Mouse (Mus musculus) liver, adult 2 months (tissue): Measurements from ENCODE around the gene Otof. TPM values are rescaled to one million over a fixed set of nuclear protein-coding genes. Genes with fewer than 3 reads are reported as not detected.

ENCODE experiments used
- DNase-seq: peaks from one replicate; pipeline ENCODE4 v3.0.0-alpha.2; 2011; ENCODE audit warnings: low read depth, low spot score; ENCODE audit errors: extremely low read depth
- H3K27ac ChIP-seq: fragments of 200-500 bp; replicated peaks from 2 replicates; pipeline ENCODE4 v1.5.1; 2012; ENCODE audit warnings: low read depth, mild to moderate bottlenecking, control low read depth, inconsistent platforms, low read length; ENCODE audit not compliant: insufficient read depth
- H3K27me3 ChIP-seq: fragments of 200-500 bp; 2 replicates; pipeline ENCODE4 v1.6.1; 2012; ENCODE audit warnings: mild to moderate bottlenecking, moderate library complexity, low read length, inconsistent platforms; ENCODE audit not compliant: control insufficient read depth, insufficient read depth
- H3K36me3 ChIP-seq: fragments of 200-500 bp; 2 replicates; pipeline ENCODE4 v1.6.1; 2012; ENCODE audit warnings: low read length, inconsistent platforms; ENCODE audit not compliant: control insufficient read depth, insufficient read depth
- H3K4me1 ChIP-seq: fragments of 200-500 bp; 2 replicates; pipeline ENCODE4 v1.6.1; 2011; ENCODE audit warnings: low read length; ENCODE audit not compliant: control insufficient read depth, insufficient read depth
- H3K4me3 ChIP-seq: fragments of 200-500 bp; 2 replicates; pipeline ENCODE4 v1.5.1; 2011; ENCODE audit warnings: low read depth, mild to moderate bottlenecking, control low read depth, low read length, moderate library complexity; ENCODE audit not compliant: insufficient read depth
- H3K79me2 ChIP-seq: fragments of 200-500 bp; 2 replicates; pipeline ENCODE4 v1.6.1; 2012; ENCODE audit warnings: inconsistent platforms, mild to moderate bottlenecking, low read length, moderate library complexity; ENCODE audit not compliant: control insufficient read depth, insufficient read depth
- H3K9ac ChIP-seq: fragments of 200-500 bp; 2 replicates; pipeline ENCODE4 v1.6.1; 2012; ENCODE audit warnings: low read depth, mild to moderate bottlenecking, control low read depth, inconsistent platforms, low read length
- CTCF ChIP-seq: fragments of 200-500 bp; IDR thresholded peaks from 2 replicates; pipeline ENCODE4 v1.5.1; 2011; ENCODE audit warnings: low read depth, low read length, control low read depth
- POLR2A ChIP-seq: fragments of 200-500 bp; IDR thresholded peaks from 2 replicates; pipeline ENCODE4 v1.6.1; 2011; ENCODE audit warnings: low read length, control low read depth; ENCODE audit not compliant: insufficient read depth; ENCODE audit errors: extremely low read depth
- WGBS: fragments of 180-500 bp; shearing (Covaris S2); methylation state at CpG from one replicate; pipeline ENCODE4 v1.1.7; 2018; 5-methylcytosine and 5-hydroxymethylcytosine counted together
- polyA plus RNA-seq: library from polyadenylated mRNA; depleted of rRNA; stranded (reverse); fragments of >200 nt; gene quantifications from 2 replicates; pipeline ENCODE4 v1.2.3, GENCODE M21; 2012
- total RNA-seq: library from RNA; depleted of rRNA; stranded (reverse); fragments of >200 nt; gene quantifications from 2 replicates; pipeline ENCODE4 v1.2.3, GENCODE M21; 2014

Gene Otof
- total and polyA plus RNA-seq, 2 experiments, result 0.01 TPM; not detected in 1

GRCm38 (mm10) chr5:30476534-30476933 lies 14.8 kb upstream of the Otof start:
- no peaks in the 10 kb centered on the region for H3K79me2 ChIP-seq
- no peaks in the 10 kb centered on the region for H3K27me3 ChIP-seq
- H3K9ac ChIP-seq, result no peak overlapping the region
- peak; percentile 19 for DNase-seq
- H3K36me3 ChIP-seq, result no peaks in the 10 kb centered on the region
- 39% methylated on average over 10 of the region's 10 CpGs for WGBS
- no peak overlapping the region for H3K4me3 ChIP-seq
- H3K27ac ChIP-seq, result no peak overlapping the region
- TF ChIP-seq CTCF, result peak; percentile 80
- no peak for TF ChIP-seq POLR2A
- no peaks in the 10 kb centered on the region for H3K4me1 ChIP-seq

GRCm38 (mm10) chr5:30472148-30472547 lies 10.4 kb upstream of the Otof start:
- no peak for TF ChIP-seq POLR2A
- TF ChIP-seq CTCF, result no peak
- H3K36me3 ChIP-seq, result no peaks in the 10 kb centered on the region
- no peaks in the 10 kb centered on the region for H3K27me3 ChIP-seq
- no peaks in the 10 kb centered on the region for H3K79me2 ChIP-seq
- DNase-seq, result no peak
- H3K4me1 ChIP-seq, result no peaks in the 10 kb centered on the region
- no peak overlapping the region for H3K4me3 ChIP-seq
- WGBS, result 33% methylated on average over 5 of the region's 5 CpGs
- no peak overlapping the region for H3K9ac ChIP-seq
- H3K27ac ChIP-seq, result no peak overlapping the region

- TF ChIP-seq CTCF, result no peak
- no peak for TF ChIP-seq POLR2A
- Histone ChIP-seq H3K27ac (no peak overlapping the region), H3K27me3 (peaks cover 5% of the 10 kb centered on the region; the same call in 1 of the 2 replicates), H3K9ac (no peak overlapping the region), H3K4me3 (no peak overlapping the region), H3K36me3 (no peaks in the 10 kb centered on the region), H3K79me2 (no peaks in the 10 kb centered on the region), H3K4me1 (no peaks in the 10 kb centered on the region)
- 63% methylated on average over 6 of the region's 6 CpGs for WGBS
- DNase-seq, result no peak
These were observed 8.7 kb upstream of the Otof start for GRCm38 (mm10) chr5:30470454-30470853.

GRCm38 (mm10) chr5:30466315-30466714 lies 4.6 kb upstream of the Otof start:
- Histone ChIP-seq H3K4me1 (no peaks in the 10 kb centered on the region), H3K27me3 (peaks cover 10% of the 10 kb centered on the region), H3K9ac (no peak overlapping the region), H3K79me2 (no peaks in the 10 kb centered on the region), H3K4me3 (no peak overlapping the region), H3K36me3 (no peaks in the 10 kb centered on the region), H3K27ac (no peak overlapping the region)
- TF ChIP-seq CTCF (no peak), POLR2A (no peak)
- no peak for DNase-seq
- 39% methylated on average over 9 of the region's 9 CpGs for whole genome bisulfite sequencing

GRCm38 (mm10) chr5:30465861-30466260 lies 4.1 kb upstream of the Otof start, which contains the start of gene 1700001C02Rik:
Gene 1700001C02Rik, plus strand, starts transcription at chr5:30466047.
- Histone ChIP-seq H3K4me1 (no peaks in the 10 kb centered on the region), H3K9ac (no peak within 1 kb of the TSS), H3K36me3 (no peaks in the 10 kb centered on the region), H3K4me3 (no peak within 1 kb of the TSS), H3K27me3 (peaks cover 10% of the 10 kb centered on the region), H3K27ac (no peak within 1 kb of the TSS), H3K79me2 (no peaks in the 10 kb centered on the region)
- 13% methylated on average over 21 of the region's 21 CpGs for WGBS
- TF ChIP-seq POLR2A, result no peak
- DNase-seq, result no peak

- peaks cover 8% of the 10 kb centered on the region for H3K27me3 ChIP-seq
- no peak for DNase-seq
- no peaks in the 10 kb centered on the region for H3K79me2 ChIP-seq
- H3K4me3 ChIP-seq, result no peak overlapping the region
- no peaks in the 10 kb centered on the region for H3K4me1 ChIP-seq
- H3K9ac ChIP-seq, result no peak overlapping the region
- no peaks in the 10 kb centered on the region for H3K36me3 ChIP-seq
- no peak overlapping the region for H3K27ac ChIP-seq
- 30% methylated on average over 4 of the region's 4 CpGs for WGBS
- no peak for TF ChIP-seq POLR2A
- no peak for TF ChIP-seq CTCF
These were observed 1.6 kb downstream of the Otof start for GRCm38 (mm10) chr5:30460155-30460554.
